Mouse (Mus musculus) CH12.LX (cell line): ENCODE results near the gene Slc22a13. TPM values are rescaled to one million over a fixed set of nuclear protein-coding genes. Genes with fewer than 3 reads are reported as not detected.

Experiments
- DNase-seq: peaks from one replicate; pipeline ENCODE4 v3.0.0-alpha.2; 2013; ENCODE audit errors: extremely low read depth
- H3K27ac ChIP-seq: 2 replicates; pipeline ENCODE4 v1.5.1; 2012; ENCODE audit warnings: low read depth, mild to moderate bottlenecking, control low read depth, moderate library complexity; ENCODE audit not compliant: insufficient read depth
- H3K27me3 ChIP-seq: replicated peaks from 2 replicates; pipeline ENCODE3; 2012; ENCODE audit warnings: inconsistent platforms
- H3K36me3 ChIP-seq, 2 experiments: replicated peaks in 1 of 2; 2 replicates each; pipeline versions ENCODE3 to v1.6.1; 2012; ENCODE audit warnings: inconsistent platforms in 1 of 2, low read length in 1 of 2, mild to moderate bottlenecking in 1 of 2, mixed read lengths in 1 of 2, moderate library complexity in 1 of 2; ENCODE audit not compliant: control insufficient read depth in 1 of 2, insufficient read depth in 1 of 2
- H3K4me1 ChIP-seq, 2 experiments: 2 replicates each; pipeline ENCODE4 v1.6.1; 2012; ENCODE audit warnings: inconsistent platforms in 1 of 2, moderate library complexity in 1 of 2; ENCODE audit not compliant: insufficient read depth in 2 of 2, control insufficient read depth in 1 of 2
- H3K4me2 ChIP-seq: 2 replicates; pipeline ENCODE4 v1.6.1; 2012; ENCODE audit warnings: low read depth, mild to moderate bottlenecking, control low read depth; ENCODE audit not compliant: poor library complexity, insufficient read depth, severe bottlenecking
- H3K4me3 ChIP-seq, 3 experiments: fragments of 150-350 bp in 1 of 3; sonication (generic) in 1 of 3; replicated peaks in 1 of 3; 2 replicates each; pipeline versions ENCODE3 to v1.5.1; 2011 to 2012; ENCODE audit warnings: low read depth in 2 of 3, low read length in 2 of 3, mild to moderate bottlenecking in 2 of 3, moderate library complexity in 2 of 3, control low read depth in 1 of 3, improper control_type of control experiment in 1 of 3, inconsistent platforms in 1 of 3, mixed read lengths in 1 of 3; ENCODE audit not compliant: poor library complexity in 1 of 3
- H3K79me2 ChIP-seq: replicated peaks from 2 replicates; pipeline ENCODE4 v1.6.1; 2012; ENCODE audit warnings: mild to moderate bottlenecking, moderate library complexity; ENCODE audit not compliant: control insufficient read depth, poor library complexity, insufficient read depth, severe bottlenecking; ENCODE audit errors: extremely low read depth
- H3K9ac ChIP-seq: 2 replicates; pipeline ENCODE4 v1.6.1; 2012; ENCODE audit warnings: low read depth, mild to moderate bottlenecking, control low read depth, moderate library complexity; ENCODE audit not compliant: insufficient read depth
- H3K9me3 ChIP-seq: replicated peaks from 2 replicates; pipeline ENCODE3; 2012; ENCODE audit warnings: low read length, inconsistent platforms, mixed read lengths
- BHLHE40 ChIP-seq: IDR thresholded peaks from 2 replicates; pipeline ENCODE4 v1.6.1; 2011; ENCODE audit warnings: mild to moderate bottlenecking, low read depth, low read length, improper control_type of control experiment
- CHD1 ChIP-seq: IDR thresholded peaks from 2 replicates; pipeline ENCODE4 v1.6.1; 2012; ENCODE audit warnings: low read depth, low read length, improper control_type of control experiment, inconsistent platforms
- CHD2 ChIP-seq: IDR thresholded peaks from 2 replicates; pipeline ENCODE4 v1.6.1; 2011; ENCODE audit warnings: low read length, improper control_type of control experiment
- CTCF ChIP-seq, 2 experiments: IDR thresholded peaks in 1 of 2; conservative IDR thresholded peaks in 1 of 2; 2 replicates each; pipeline ENCODE4 v1.5.1; 2011 to 2012; ENCODE audit warnings: low read depth in 2 of 2, low read length in 2 of 2, improper control_type of control experiment in 1 of 2, inconsistent platforms in 1 of 2, mild to moderate bottlenecking in 1 of 2, moderate library complexity in 1 of 2
- ELF1 ChIP-seq: IDR thresholded peaks from 2 replicates; pipeline ENCODE4 v1.6.1; 2014; ENCODE audit warnings: low read depth, mild to moderate bottlenecking, inconsistent platforms, low read length, improper control_type of control experiment
- EP300 ChIP-seq: IDR thresholded peaks from 2 replicates; pipeline ENCODE4 v1.6.1; 2011; ENCODE audit warnings: low read length, improper control_type of control experiment
- GABPA ChIP-seq: IDR thresholded peaks from 2 replicates; pipeline ENCODE4 v1.6.1; 2012; ENCODE audit warnings: low read depth, low read length, improper control_type of control experiment, inconsistent platforms; ENCODE audit not compliant: insufficient replicate concordance
- JUN ChIP-seq: IDR thresholded peaks from 2 replicates; pipeline ENCODE4 v1.6.1; 2011; ENCODE audit warnings: low read depth, mild to moderate bottlenecking, low read length, improper control_type of control experiment, moderate library complexity; ENCODE audit not compliant: insufficient read depth
- MAFK ChIP-seq: IDR thresholded peaks from 2 replicates; pipeline ENCODE4 v1.6.1; 2011; ENCODE audit warnings: low read length, improper control_type of control experiment; ENCODE audit not compliant: insufficient replicate concordance
- MAZ ChIP-seq: IDR thresholded peaks from 2 replicates; pipeline ENCODE4 v1.6.1; 2012; ENCODE audit warnings: low read depth, mild to moderate bottlenecking, inconsistent platforms, low read length, improper control_type of control experiment, moderate library complexity
- MEF2A ChIP-seq: IDR thresholded peaks from 2 replicates; pipeline ENCODE4 v1.6.1; 2014; ENCODE audit warnings: low read depth, mild to moderate bottlenecking, inconsistent platforms, low read length, improper control_type of control experiment, borderline replicate concordance
- MYC ChIP-seq: IDR thresholded peaks from 2 replicates; pipeline ENCODE4 v1.6.1; 2011; ENCODE audit warnings: low read depth, mild to moderate bottlenecking, improper control_type of control experiment, low read length
- NELFE ChIP-seq: IDR thresholded peaks from 2 replicates; pipeline ENCODE4 v1.6.1; 2011; ENCODE audit warnings: low read depth, low read length, improper control_type of control experiment
- NRF1 ChIP-seq: IDR thresholded peaks from 2 replicates; pipeline ENCODE4 v1.6.1; 2014; ENCODE audit warnings: low read depth, mild to moderate bottlenecking, inconsistent platforms, low read length, improper control_type of control experiment, moderate library complexity
- POLR2A ChIP-seq: IDR thresholded peaks from 2 replicates; pipeline ENCODE4 v1.6.1; 2011; ENCODE audit warnings: low read depth, mild to moderate bottlenecking, improper control_type of control experiment, low read length
- POLR2AphosphoS2 ChIP-seq: IDR thresholded peaks from 2 replicates; pipeline ENCODE4 v1.6.1; 2011; ENCODE audit warnings: low read depth, low read length, improper control_type of control experiment
- RAD21 ChIP-seq: IDR thresholded peaks from 2 replicates; pipeline ENCODE4 v1.6.1; 2011; ENCODE audit warnings: low read depth, mild to moderate bottlenecking, low read length, improper control_type of control experiment, moderate library complexity
- RCOR1 ChIP-seq: conservative IDR thresholded peaks from 2 replicates; pipeline ENCODE4 v1.6.1; 2012; ENCODE audit warnings: low read depth, mild to moderate bottlenecking, inconsistent platforms, low read length, improper control_type of control experiment
- SIN3A ChIP-seq: IDR thresholded peaks from 2 replicates; pipeline ENCODE4 v1.6.1; 2012; ENCODE audit warnings: low read length, improper control_type of control experiment, inconsistent platforms
- SMC3 ChIP-seq: IDR thresholded peaks from 2 replicates; pipeline ENCODE4 v1.6.1; 2011; ENCODE audit warnings: low read depth, low read length, improper control_type of control experiment
- TBP ChIP-seq: conservative IDR thresholded peaks from 2 replicates; pipeline ENCODE4 v1.6.1; 2011; ENCODE audit warnings: low read depth, low read length, improper control_type of control experiment
- TCF12 ChIP-seq: IDR thresholded peaks from 2 replicates; pipeline ENCODE4 v1.6.1; 2014; ENCODE audit warnings: low read depth, mild to moderate bottlenecking, inconsistent platforms, low read length, improper control_type of control experiment
- USF1 ChIP-seq: IDR thresholded peaks from 2 replicates; pipeline ENCODE4 v1.6.1; 2014; ENCODE audit warnings: low read depth, mild to moderate bottlenecking, inconsistent platforms, low read length, improper control_type of control experiment
- ZC3H11A ChIP-seq: IDR thresholded peaks from 2 replicates; pipeline ENCODE4 v1.6.1; 2012; ENCODE audit warnings: low read depth, mild to moderate bottlenecking, inconsistent platforms, low read length, improper control_type of control experiment
- ZKSCAN1 ChIP-seq: IDR thresholded peaks from 2 replicates; pipeline ENCODE4 v1.6.1; 2012; ENCODE audit warnings: low read depth, inconsistent platforms, low read length, improper control_type of control experiment, borderline replicate concordance
- dilution Hi-C: fragments of 300-500 bp; cut with MboI; formaldehyde crosslinking; loops from 2 replicates; pipeline ENCODE4 v1.14.3; 2020; ENCODE audit warnings: low sequenced_read_pairs; ENCODE audit not compliant: extremely low pct_unique_long_range_greater_than_20kb, extremely low pct_ligation_motif_present
- in situ Hi-C: fragments of 300-500 bp; cut with MboI; formaldehyde crosslinking; loops from 3 replicates; pipeline ENCODE4 v1.14.3; 2019; ENCODE audit warnings: low sequenced_read_pairs, low pct_ligation_motif_present, low pct_unique_long_range_greater_than_20kb, mixed read lengths
- polyA plus RNA-seq: library from polyadenylated mRNA; unstranded; fragments of >175 nt; gene quantifications from 2 replicates; pipeline ENCODE4 v1.2.1, GENCODE M21; 2012; ENCODE audit warnings: low read depth; ENCODE audit not compliant: insufficient read length
- total RNA-seq, 2 experiments: library from RNA; depleted of rRNA; stranded (reverse); fragments of 300-350 nt in 1 of 2; fragments of >200 nt in 1 of 2; gene quantifications; 2 replicates each; pipeline ENCODE4 v1.2.3; 2012 to 2014

The Slc22a13 gene
- total and polyA plus RNA-seq, 3 experiments: not detected

- Histone ChIP-seq H3K27me3 (no peaks in the 10 kb centered on the region), H3K9ac (0 out of 2 replicates have a peak overlapping the region, but pooled peaks have one; percentile 9), H3K27ac (no peak overlapping the region), H3K4me1 (peaks cover 8 to 38% of the 10 kb centered on the region in 2 experiments), H3K36me3 (peaks cover 20 to 70% of the 10 kb centered on the region in 2 experiments), H3K9me3 (no peaks in the 10 kb centered on the region), H3K4me2 (peak overlapping the region; percentile 75), H3K4me3 (no peak overlapping the region), H3K79me2 (no peaks in the 10 kb centered on the region)
- no peak for TF ChIP-seq MEF2A
- peak; percentile 26; the same call in 1 of the 2 replicates for TF ChIP-seq CHD2
- TF ChIP-seq SIN3A: no peak
- no peak for TF ChIP-seq NRF1
- TF ChIP-seq MAZ: no peak
- TF ChIP-seq TCF12: no peak
- no peak for TF ChIP-seq MAFK
- peak; percentile 24; the same call in 1 of the 2 replicates for TF ChIP-seq EP300
- no peak for TF ChIP-seq ZKSCAN1
- TF ChIP-seq TBP: no peak
- TF ChIP-seq ELF1: peak; percentile 22; the same call in 1 of the 2 replicates
- TF ChIP-seq USF1: no peak
- TF ChIP-seq SMC3: no peak
- TF ChIP-seq POLR2AphosphoS2: no peak
- no peak for TF ChIP-seq BHLHE40
- dilution Hi-C loops (no loop called here), in situ Hi-C loops (no loop called here)
- DNase-seq: no peak
These were observed 39.1 kb upstream of the Slc22a13 start for GRCm38 (mm10) chr9:119247996-119248395.

- no peaks in the 10 kb centered on the region for H3K27me3 ChIP-seq
- no peak overlapping the region for H3K27ac ChIP-seq
- no peak overlapping the region for H3K4me3 ChIP-seq
- H3K4me2 ChIP-seq: no peak overlapping the region
- peaks cover 25 to 76% of the 10 kb centered on the region in 2 experiments for H3K36me3 ChIP-seq
- peak; percentile 34 for DNase-seq
- H3K79me2 ChIP-seq: no peaks in the 10 kb centered on the region
- H3K9me3 ChIP-seq: no peaks in the 10 kb centered on the region
- dilution Hi-C loops (no loop called here), in situ Hi-C loops (no loop called here)
- no peak overlapping the region for H3K9ac ChIP-seq
- TF ChIP-seq JUN (no peak), NELFE (no peak), SMC3 (peak; percentile 54; the same call in 1 of the 2 replicates), RAD21 (peak; percentile 32), CTCF (conservative IDR thresholded peaks at IDR 0.05 in 1 of 2, IDR thresholded peaks at IDR 0.05 in 1 of 2; ENCODE audit: low read depth in 2 of 2, low read length in 2 of 2) (peak in 1 of 2 experiments; percentile 55; a peak in 2 of 4 replicates), MYC (no peak), RCOR1 (no peak), GABPA (no peak), ZC3H11A (no peak), USF1 (no peak), CHD2 (no peak), ZKSCAN1 (no peak), CHD1 (no peak), POLR2A (no peak)
- H3K4me1 ChIP-seq: peaks cover 8 to 30% of the 10 kb centered on the region in 2 experiments
These were observed 37.9 kb upstream of the Slc22a13 start for GRCm38 (mm10) chr9:119246826-119247225.
